Mouse (Mus musculus) midbrain, embryonic 14.5 days (tissue): ENCODE data around the gene AC131692.1. TPM values are rescaled to one million over a fixed set of nuclear protein-coding genes. Genes with fewer than 3 reads are reported as not detected.

Experiments
- ATAC-seq: fragments of 200-750 bp; cut with Nextera tagmentation; 2 replicates; pipeline ENCODE4 v1.8.0; 2017; ENCODE audit warnings: moderate number of reproducible peaks, moderate library complexity; ENCODE audit not compliant: low FRiP score, low TSS enrichment
- DNase-seq: peaks from one replicate; pipeline ENCODE4 v3.0.0-alpha.2; 2015
- H3K27ac ChIP-seq: fragments of 300-500 bp; sonication (generic); replicated peaks from 2 replicates; pipeline ENCODE4 v1.5.1; 2014; ENCODE audit warnings: mild to moderate bottlenecking, low read depth, low read length, moderate library complexity
- H3K27me3 ChIP-seq: fragments of 300-500 bp; sonication (generic); 2 replicates; pipeline ENCODE4 v1.6.1; 2014; ENCODE audit warnings: low read length, control low read depth, mixed read lengths; ENCODE audit not compliant: control insufficient read depth, insufficient read depth
- H3K36me3 ChIP-seq: fragments of 300-500 bp; sonication (generic); 2 replicates; pipeline ENCODE4 v1.6.1; 2014; ENCODE audit warnings: low read length, control low read depth; ENCODE audit not compliant: control insufficient read depth, insufficient read depth
- H3K4me1 ChIP-seq: fragments of 300-500 bp; sonication (generic); 2 replicates; pipeline ENCODE4 v1.6.1; 2014; ENCODE audit warnings: mild to moderate bottlenecking, antibody characterized with exemption, low read length, control low read depth; ENCODE audit not compliant: control insufficient read depth, insufficient read depth
- H3K4me2 ChIP-seq: fragments of 300-500 bp; sonication (generic); 2 replicates; pipeline ENCODE4 v1.6.1; 2014; ENCODE audit warnings: mild to moderate bottlenecking, low read length, moderate library complexity
- H3K4me3 ChIP-seq: fragments of 300-500 bp; sonication (generic); replicated peaks from 2 replicates; pipeline ENCODE4 v1.5.1; 2014; ENCODE audit warnings: low read depth, low read length
- H3K9ac ChIP-seq: fragments of 300-500 bp; sonication (generic); replicated peaks from 2 replicates; pipeline ENCODE4 v1.6.1; 2014; ENCODE audit warnings: mild to moderate bottlenecking, low read length, moderate library complexity
- H3K9me3 ChIP-seq: fragments of 300-500 bp; sonication (generic); 2 replicates; pipeline ENCODE4 v1.6.1; 2016; ENCODE audit warnings: low read length, control low read depth, mixed read lengths; ENCODE audit not compliant: control insufficient read depth
- WGBS: fragments of 180-500 bp; shearing (Covaris S2); extraction: QIAGEN DNeasy Blood & Tissue Kit; methylation state at CpG from one replicate; pipeline ENCODE4 v1.1.7; 2014; 5-methylcytosine and 5-hydroxymethylcytosine counted together
- polyA plus RNA-seq: library from polyadenylated mRNA; unstranded; fragments of >200 nt; fragmentation: Nextera tagmentation; extraction: Ambion mirVana; gene quantifications from 2 replicates; pipeline ENCODE4 v1.2.1, GENCODE M21; 2014

The AC131692.1 gene
- not detected in 2 replicates for polyA plus RNA-seq

- 90% methylated on average over 7 of the region's 7 CpGs for WGBS
- no peak within 1 kb of the TSS for H3K9ac ChIP-seq
- H3K27ac ChIP-seq, result no peak within 1 kb of the TSS
- no peak within 1 kb of the TSS for H3K4me3 ChIP-seq
- H3K9me3 ChIP-seq, result no peaks in the 10 kb centered on the region
- peaks cover 5% of the 10 kb centered on the region; the same call in 1 of the 2 replicates for H3K36me3 ChIP-seq
- H3K4me2 ChIP-seq, result no peak within 1 kb of the TSS
- DNase-seq (no peak), ATAC-seq (no peak)
- no peaks in the 10 kb centered on the region for H3K27me3 ChIP-seq
- H3K4me1 ChIP-seq, result no peaks in the 10 kb centered on the region
These were observed at the start of gene AC131692.1 for GRCm38 (mm10) chr19:6094119-6094518. AC131692.1 (plus strand) TSS chr19:6094419.

DNA sequence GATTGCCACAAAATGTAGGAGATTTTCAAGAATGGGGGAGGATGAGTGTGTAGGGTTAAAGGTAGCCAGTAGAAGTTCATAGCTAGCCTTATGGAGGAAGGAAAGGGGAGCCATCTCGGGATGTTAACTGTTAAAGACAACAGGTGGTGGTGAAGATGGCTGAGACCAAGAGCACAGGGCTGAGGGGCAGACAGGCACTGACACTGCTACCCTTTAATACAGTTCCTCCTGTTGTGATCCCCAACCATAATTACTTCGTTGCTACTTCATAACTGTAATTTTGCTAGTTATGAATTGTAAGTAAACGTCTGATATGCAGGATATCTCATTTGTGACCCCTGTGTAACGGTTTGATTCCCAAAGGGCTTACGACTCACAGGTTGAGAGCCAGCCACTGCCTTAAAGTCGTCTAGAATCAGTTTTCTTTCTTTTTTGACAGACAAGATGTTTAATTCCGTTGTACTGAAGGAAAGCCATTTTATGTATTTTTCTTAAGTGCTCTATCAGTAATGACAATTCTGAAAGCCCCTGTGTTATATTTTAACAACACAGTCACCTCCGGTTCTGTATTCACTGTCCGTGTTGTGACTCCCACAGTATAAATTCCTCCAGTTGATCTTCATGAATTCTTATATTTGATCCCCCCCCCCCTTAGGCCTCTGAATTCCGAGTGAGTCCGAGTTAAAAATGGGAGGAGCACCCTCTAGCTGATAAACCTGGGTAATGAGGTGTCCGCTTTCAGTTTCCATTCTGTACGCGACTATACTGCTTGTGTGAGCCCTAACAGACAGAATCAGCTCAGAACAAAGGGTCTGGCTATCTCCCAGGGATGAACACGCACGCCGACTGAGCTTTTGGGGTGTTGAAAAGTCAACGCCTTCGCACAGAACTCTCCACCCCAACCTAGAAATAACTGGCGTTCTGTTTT, 48.6 kb upstream of the AC131692.1 start:
- WGBS, result 22% methylated on average over 20 of the region's 20 CpGs
- peak overlapping the region; percentile 86 for H3K9ac ChIP-seq
- peaks cover 18% of the 10 kb centered on the region for H3K4me1 ChIP-seq
- ATAC-seq (peak; percentile 22), DNase-seq (peak; percentile 31)
- peaks cover 26% of the 10 kb centered on the region for H3K36me3 ChIP-seq
- peak overlapping the region; percentile 97 for H3K4me2 ChIP-seq
- H3K27me3 ChIP-seq, result no peaks in the 10 kb centered on the region
- peak overlapping the region; percentile 88 for H3K4me3 ChIP-seq
- no peaks in the 10 kb centered on the region for H3K9me3 ChIP-seq
- peak overlapping the region; percentile 99 for H3K27ac ChIP-seq

DNA sequence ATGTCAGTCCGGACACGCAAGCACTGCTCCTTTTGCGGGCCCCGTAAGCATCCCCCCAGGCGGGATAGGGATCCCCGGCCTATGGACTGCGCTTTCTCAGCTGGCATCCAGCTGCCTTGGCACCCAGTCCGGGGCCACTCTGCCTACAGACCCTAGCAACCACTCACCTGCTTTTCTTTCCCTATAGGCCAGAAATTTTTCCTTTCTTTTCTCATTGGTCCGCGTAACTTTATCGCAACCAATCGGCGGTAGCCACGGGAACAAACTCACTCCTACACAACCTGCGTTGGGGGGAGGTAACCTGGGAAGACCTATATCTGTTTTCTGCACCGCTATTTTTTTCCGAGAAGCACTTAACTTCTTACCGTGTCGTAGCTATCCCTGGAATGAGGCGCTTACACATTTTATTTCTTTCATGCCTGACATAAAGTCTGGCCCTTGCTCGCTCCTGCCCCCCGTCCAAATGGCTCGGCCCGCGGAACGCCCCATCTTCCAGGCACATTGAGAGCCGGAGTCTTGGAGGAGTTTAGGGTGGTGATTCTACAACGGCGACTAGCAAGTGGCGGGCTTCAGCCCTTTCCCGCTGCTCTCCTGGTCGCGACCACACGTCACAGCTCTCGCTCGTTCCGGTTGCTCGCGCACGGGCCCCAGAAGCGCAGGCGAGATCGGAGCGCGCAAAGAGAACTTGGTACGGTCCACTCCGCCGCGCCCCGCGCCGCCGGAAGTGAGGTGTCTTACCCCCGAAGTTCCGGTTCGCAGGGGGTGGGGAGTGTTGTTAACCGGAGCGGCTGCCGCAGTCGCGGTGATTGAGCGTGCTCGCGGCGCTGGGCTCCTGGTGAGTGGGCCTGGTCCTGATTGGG, 47.7 kb upstream of the AC131692.1 start, which contains the start of gene Syvn1:
TSS of gene Syvn1 (plus strand) at position 283 of the 860 bp plus-strand sequence.
- Histone ChIP-seq H3K27me3 (no peaks in the 10 kb centered on the region), H3K36me3 (peaks cover 35% of the 10 kb centered on the region), H3K27ac (peak within 1 kb of the TSS; percentile 99), H3K4me1 (peaks cover 18% of the 10 kb centered on the region), H3K9me3 (no peaks in the 10 kb centered on the region), H3K9ac (peak within 1 kb of the TSS; percentile 86), H3K4me2 (peak within 1 kb of the TSS; percentile 97), H3K4me3 (peak within 1 kb of the TSS; percentile 88)
- DNase-seq (peak; percentile 96), ATAC-seq (peak; percentile 89)
- WGBS, result under 1% methylated on average over 65 of the region's 65 CpGs

GRCm38 (mm10) chr19:6047154-6047898, 46.9 kb upstream of the AC131692.1 start:
- Histone ChIP-seq H3K4me3 (peak overlapping the region; percentile 88), H3K9ac (peak overlapping the region; percentile 86), H3K27ac (peak overlapping the region; percentile 99), H3K27me3 (no peaks in the 10 kb centered on the region), H3K4me2 (peak overlapping the region; percentile 97), H3K9me3 (no peaks in the 10 kb centered on the region), H3K36me3 (peaks cover 43% of the 10 kb centered on the region), H3K4me1 (peaks cover 18% of the 10 kb centered on the region)
- peak; percentile 14 for ATAC-seq
- DNase-seq, result no peak
- 2% methylated on average over 44 of the region's 44 CpGs for WGBS

DNA sequence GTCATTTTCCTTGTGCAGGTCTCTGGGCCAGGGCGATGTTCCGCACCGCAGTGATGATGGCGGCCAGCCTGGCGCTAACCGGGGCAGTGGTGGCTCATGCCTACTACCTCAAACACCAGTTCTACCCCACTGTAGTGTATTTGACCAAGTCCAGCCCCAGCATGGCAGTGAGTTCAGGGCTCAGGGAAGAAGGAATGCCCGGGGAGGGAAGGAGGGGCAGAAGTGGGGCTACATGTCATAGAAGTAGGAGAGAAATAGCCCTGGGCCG, 46.4 kb upstream of the AC131692.1 start:
- Histone ChIP-seq H3K4me2 (peak overlapping the region; percentile 97), H3K27ac (no peak overlapping the region), H3K36me3 (peaks cover 48% of the 10 kb centered on the region), H3K27me3 (no peaks in the 10 kb centered on the region), H3K4me1 (peaks cover 18% of the 10 kb centered on the region), H3K9me3 (no peaks in the 10 kb centered on the region), H3K9ac (peak overlapping the region; percentile 86; the same call in 1 of the 2 replicates), H3K4me3 (peak overlapping the region; percentile 88)
- ATAC-seq (no peak), DNase-seq (no peak)
- WGBS, result 85% methylated on average over 8 of the region's 8 CpGs

DNA sequence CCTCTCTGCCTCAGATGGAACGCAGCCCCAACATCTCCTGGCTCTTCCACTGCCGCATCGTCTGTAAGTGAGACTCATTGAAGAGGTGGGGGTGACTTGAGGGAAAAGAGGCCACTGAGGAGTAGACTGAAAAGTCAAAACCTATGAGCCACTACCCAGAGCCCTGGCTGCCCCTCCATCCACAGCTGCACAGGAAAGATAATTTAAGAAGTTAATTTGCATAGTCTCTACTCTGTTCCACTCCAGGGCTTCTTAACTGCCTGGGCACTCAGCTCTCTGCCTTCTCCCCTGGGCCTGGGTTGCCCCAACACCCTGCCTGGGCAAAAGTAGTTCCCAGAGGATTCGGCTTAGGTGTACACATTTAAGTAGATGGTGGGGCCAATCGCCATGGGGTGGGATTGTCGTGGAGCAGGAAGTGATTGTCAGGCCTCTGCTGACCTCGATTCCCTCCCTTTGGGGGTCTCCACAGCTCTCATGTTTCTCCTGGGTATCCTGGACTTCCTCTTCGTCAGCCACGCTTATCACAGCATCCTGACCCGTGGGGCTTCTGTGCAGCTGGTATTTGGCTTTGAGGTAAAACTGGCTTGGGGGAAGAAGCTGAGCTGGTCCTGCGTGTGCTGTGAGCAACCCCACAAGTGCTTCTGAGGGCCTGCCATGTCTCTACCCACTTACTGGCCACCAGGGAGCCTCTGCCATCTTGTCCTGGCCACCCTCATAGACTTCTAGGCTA, 45.4 kb upstream of the AC131692.1 start:
- DNase-seq (no peak), ATAC-seq (no peak)
- H3K4me2 ChIP-seq, result no peak overlapping the region
- peaks cover 58% of the 10 kb centered on the region for H3K36me3 ChIP-seq
- no peaks in the 10 kb centered on the region for H3K27me3 ChIP-seq
- 91% methylated on average over 11 of the region's 11 CpGs for WGBS
- H3K9me3 ChIP-seq, result no peaks in the 10 kb centered on the region
- H3K27ac ChIP-seq, result no peak overlapping the region
- no peak overlapping the region for H3K4me3 ChIP-seq
- peaks cover 18% of the 10 kb centered on the region for H3K4me1 ChIP-seq
- no peak overlapping the region for H3K9ac ChIP-seq

DNA sequence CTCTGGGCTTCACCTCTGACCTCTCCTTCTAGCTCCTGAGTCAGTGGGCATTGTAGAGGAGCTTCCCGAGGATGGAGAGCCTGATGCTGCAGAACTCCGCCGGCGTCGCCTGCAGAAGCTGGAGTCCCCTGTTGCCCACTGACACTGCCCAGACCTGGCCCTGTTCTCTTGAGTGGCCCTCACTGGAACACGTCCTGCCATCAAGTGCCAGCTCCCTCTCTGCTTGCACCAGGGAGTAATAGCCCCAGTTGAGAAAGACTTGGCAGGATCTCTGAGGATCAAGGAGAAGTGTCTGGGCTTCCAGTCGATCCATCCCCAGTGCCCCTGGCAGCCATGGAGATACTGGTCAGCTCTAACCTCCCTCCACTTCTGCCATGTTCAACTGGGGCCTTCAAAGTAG, 41.7 kb upstream of the AC131692.1 start:
- no peak overlapping the region for H3K4me3 ChIP-seq
- WGBS, result 88% methylated on average over 7 of the region's 7 CpGs
- DNase-seq, result no peak

DNA sequence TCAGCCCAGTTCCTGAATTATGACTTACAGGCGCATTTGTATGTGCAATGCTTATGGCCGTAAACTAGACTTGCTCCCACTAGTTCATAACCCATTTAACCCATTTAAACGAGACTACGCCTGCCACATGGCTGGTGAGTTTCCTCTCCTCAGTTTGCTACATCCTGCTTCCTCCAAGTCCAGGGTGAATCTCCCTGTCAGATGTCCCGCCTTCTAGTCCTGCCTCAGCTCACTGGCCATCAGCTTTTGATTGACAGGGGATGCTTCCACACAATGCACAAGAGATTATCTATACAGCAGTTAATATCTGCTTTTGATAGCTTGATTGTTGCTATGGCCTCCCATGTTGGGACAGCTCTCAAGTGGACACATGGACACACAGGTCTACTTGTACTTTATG, 39.9 kb upstream of the AC131692.1 start:
- H3K27ac ChIP-seq, result no peak overlapping the region
- H3K36me3 ChIP-seq, result peaks cover 66% of the 10 kb centered on the region
- no peak for DNase-seq
- 91% methylated on average over 5 of the region's 5 CpGs for WGBS
- no peaks in the 10 kb centered on the region for H3K27me3 ChIP-seq
- no peak overlapping the region for H3K4me2 ChIP-seq
- ATAC-seq, result no peak
- no peak overlapping the region for H3K4me3 ChIP-seq
- H3K9me3 ChIP-seq, result no peaks in the 10 kb centered on the region
- no peak overlapping the region for H3K9ac ChIP-seq
- H3K4me1 ChIP-seq, result peaks cover 9% of the 10 kb centered on the region

More for the DNA sequence above, 41.7 kb upstream of the AC131692.1 start:
- Histone ChIP-seq H3K9me3 (no peaks in the 10 kb centered on the region), H3K4me2 (no peak overlapping the region), H3K4me1 (peaks cover 14% of the 10 kb centered on the region), H3K36me3 (peaks cover 77% of the 10 kb centered on the region), H3K27me3 (no peaks in the 10 kb centered on the region), H3K27ac (no peak overlapping the region), H3K9ac (no peak overlapping the region)
- no peak for ATAC-seq
